Mouse (Mus musculus) A20 (cell line): ENCODE results near the gene Tha1.
"Not testable (repeated sequence)": the region's sequence is repeated elsewhere in the genome, so short reads cannot be mapped to it uniquely, and the experiment has no call there.

Source experiments
- DNase-seq: peaks from one replicate; pipeline ENCODE4 v3.0.0-alpha.2; 2011; ENCODE audit warnings: low read depth, low spot score

Gene Tha1

DNA sequence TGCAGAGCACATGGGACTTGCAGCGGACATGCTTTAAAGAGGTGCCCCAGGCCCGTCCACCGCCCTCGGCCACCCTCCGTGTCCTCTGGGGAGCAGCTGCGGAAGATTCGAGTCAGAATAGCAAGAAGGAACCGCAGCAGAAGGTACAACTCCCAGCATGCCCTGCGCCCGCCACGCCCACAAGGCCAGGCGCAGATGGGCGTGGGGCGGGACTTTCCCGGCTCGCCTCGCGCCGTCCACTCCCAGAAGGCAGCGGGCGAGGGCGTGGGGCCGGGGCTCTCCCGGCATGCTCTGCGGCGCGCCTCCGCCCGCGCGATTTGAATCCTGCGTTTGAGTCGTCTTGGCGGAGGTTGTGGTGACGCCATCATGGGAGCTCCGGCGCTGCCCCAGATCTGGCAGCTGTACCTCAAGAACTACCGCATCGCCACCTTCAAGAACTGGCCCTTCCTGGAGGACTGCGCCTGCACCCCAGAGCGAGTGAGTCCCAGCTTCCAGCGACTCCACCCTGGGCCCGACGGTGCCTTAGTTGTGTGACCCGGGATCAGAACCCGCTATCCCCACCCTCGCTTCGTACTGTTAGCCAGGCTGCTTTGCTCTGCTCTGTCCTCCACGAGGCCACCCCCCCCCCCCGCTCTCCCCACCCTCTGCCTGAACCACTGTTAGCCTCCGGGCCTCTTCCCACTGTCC is 24.2 kb downstream of the Tha1 start, which contains the start of gene Birc5:
Birc5 (plus strand) TSS at position 267 of the 687 bp plus-strand sequence.
- DNase-seq, result peak; percentile 98

GRCm38 (mm10) chr11:117848271-117848984 is 24.9 kb downstream of the Tha1 start:
- peak; percentile 77 for DNase-seq

- peak; percentile 23 for DNase-seq
Measured at GRCm38 (mm10) chr11:117847593-117848215, 25.6 kb downstream of the Tha1 start.

DNA sequence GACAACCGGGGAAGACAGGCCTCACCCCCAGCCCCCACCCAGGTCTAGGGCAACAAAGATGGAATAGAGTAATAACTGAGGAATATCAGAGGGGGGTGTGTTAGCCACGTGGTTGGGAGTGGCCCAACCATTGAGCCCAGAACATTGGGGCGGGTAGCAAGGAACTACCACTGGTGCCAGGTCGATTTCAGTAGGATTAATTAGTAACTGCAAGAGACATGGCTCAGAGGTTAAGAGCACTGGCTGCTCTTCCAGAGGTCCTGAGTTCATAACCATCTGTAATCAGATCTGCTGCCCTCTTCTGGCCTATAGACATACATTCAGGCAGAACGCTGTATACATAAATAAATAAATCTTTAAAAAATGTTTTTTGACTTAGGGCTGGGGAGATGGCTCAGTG is 26.6 kb downstream of the Tha1 start:
- DNase-seq, result peak; percentile 57

GRCm38 (mm10) chr11:117845651-117846050 is 27.6 kb downstream of the Tha1 start:
- DNase-seq, result no peak

DNA sequence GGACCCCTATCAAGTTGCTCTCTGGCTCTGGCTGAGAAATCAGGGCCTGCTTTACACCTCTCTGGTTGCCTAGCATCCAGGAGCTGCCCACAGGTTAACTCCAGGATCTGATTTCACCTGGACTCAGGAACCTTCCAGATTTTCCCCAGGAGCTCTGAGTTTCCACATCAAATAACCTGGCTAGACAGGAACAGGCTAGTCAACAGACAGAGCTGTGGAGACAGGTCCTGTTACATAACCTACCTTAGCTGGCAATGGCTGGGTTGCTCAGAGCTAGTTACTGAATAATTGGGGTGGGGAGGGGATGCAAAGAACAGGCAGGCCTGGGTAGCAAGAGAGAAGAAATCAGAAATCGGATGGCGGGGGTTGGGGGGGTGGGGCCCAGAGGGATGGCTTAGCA is 28.3 kb downstream of the Tha1 start:
- DNase-seq, result no peak

DNA sequence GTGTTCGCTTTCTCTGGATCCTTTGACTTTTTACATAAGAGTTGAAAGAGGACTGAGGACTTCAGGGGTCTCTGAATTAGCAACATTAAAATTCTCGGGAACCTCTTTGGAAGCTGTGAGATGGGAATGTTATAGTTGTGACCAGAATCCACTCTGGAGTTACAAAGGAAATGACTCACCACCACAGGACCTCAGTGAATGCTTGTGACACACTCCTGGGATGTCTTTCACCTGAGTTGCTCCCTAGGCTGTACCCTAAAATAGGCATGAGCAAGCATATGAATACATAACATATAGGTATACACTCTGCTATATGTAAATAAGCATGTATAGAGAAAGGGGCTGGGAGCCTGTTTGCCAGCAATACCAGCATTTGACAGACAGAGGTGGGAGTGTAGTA is 29.8 kb downstream of the Tha1 start:
- DNase-seq, result no peak

DNA sequence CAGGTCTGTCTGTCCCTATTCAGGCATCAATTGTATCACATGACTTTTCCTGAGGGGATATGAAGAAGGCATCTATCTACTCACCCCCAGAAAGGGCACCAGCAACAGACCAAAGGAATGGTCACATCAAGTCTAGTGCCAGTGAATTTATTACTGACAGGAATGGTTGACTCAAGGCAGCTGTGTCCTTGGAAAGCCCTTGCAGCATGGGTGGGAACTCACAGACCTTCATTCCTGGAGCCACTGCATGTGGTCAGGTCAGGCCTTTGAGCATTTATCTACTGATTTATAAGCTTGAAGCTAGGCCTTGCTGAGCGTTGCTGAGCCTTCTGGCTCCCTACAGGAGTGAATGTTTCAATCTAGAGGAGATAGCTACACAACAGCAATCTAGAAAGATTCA is 32.4 kb downstream of the Tha1 start:
- DNase-seq, result no peak

DNA sequence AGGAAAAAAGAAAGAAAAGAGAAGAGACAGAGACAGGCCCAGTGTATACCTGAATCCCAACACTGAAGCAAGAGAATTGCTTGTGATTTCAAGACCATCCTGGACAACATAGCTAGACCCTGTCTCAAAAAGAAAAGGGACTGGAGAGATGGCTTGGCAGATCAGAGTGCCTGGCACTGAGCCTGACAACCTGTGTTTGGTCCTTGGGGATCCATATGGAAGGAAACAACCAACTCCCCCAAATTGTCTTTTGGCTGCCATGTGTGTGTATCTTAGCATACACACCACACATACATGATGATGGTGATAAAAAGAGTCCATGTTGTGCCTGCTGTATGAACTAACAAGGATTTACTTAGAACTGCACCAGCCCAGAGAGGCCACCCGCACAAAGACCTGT is 34.3 kb downstream of the Tha1 start:
- DNase-seq, result no peak

GRCm38 (mm10) chr11:117838572-117838971 is 34.7 kb downstream of the Tha1 start:
- DNase-seq, result no peak

GRCm38 (mm10) chr11:117836306-117836705 is 37.0 kb downstream of the Tha1 start:
- no peak for DNase-seq

DNA sequence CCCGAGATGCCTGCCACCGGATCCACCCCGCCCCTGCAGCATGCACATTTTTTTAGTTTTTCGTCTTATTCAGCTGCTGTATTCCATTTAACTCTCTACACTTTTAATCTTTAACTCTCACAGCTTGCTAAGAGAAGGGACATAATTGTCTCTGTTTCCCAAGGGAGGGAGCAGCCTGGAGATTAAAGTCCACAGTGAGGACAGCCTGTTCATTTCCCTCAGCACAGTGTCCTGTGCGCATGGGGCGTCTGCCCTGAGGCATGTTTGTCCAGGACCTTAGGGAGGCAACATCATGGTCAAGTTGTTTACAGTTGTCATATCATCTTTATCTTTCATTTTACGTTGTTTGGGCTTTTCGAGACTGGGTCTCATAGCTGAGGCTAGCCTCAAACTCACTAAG is 39.2 kb downstream of the Tha1 start:
- no peak for DNase-seq

GRCm38 (mm10) chr11:117833509-117833908 is 39.8 kb downstream of the Tha1 start:
- DNase-seq, result not testable (repeated sequence)

GRCm38 (mm10) chr11:117832086-117832969 is 41.0 kb downstream of the Tha1 start:
- peak; percentile 98 for DNase-seq

GRCm38 (mm10) chr11:117830401-117830800 is 42.9 kb downstream of the Tha1 start:
- no peak for DNase-seq

GRCm38 (mm10) chr11:117829671-117830215 is 43.5 kb downstream of the Tha1 start:
- no peak for DNase-seq

GRCm38 (mm10) chr11:117828888-117829604 is 44.2 kb downstream of the Tha1 start:
- peak; percentile 56 for DNase-seq

DNA sequence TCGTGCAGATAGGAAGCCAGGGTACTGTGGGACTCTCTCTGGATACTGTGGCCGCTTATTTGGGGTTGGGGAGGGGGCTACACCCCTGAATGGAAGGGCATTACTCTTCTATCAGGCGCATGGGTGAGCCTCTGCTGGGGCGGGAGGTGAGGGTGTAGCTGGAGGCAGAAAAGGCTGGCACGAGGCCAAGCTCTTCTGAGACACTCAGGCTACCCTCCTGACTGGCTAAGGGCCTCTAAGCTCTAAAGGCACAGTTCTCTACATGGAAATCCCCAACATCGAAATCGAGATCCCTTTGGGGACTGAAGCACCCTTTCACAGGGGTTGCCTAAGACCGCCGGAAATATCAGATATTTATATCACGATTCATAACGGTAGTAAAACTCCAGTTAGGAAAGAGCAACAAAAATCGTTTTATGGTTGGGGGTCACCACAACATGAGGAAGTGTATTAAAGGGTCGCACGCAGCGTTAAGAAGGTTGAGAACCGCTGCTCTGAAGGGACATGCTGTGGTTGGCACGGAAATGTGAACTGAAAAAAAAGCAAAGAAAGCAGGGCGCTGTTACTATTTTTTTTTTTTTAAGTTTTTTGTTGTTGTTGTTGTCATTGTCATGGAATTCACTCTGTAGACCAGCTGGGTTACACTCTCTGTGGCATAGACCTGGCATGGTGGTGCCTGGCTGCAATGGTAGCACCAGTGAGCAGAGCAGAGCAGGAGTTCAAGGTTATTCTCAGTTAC is 45.0 kb downstream of the Tha1 start:
- peak; percentile 94 for DNase-seq

DNA sequence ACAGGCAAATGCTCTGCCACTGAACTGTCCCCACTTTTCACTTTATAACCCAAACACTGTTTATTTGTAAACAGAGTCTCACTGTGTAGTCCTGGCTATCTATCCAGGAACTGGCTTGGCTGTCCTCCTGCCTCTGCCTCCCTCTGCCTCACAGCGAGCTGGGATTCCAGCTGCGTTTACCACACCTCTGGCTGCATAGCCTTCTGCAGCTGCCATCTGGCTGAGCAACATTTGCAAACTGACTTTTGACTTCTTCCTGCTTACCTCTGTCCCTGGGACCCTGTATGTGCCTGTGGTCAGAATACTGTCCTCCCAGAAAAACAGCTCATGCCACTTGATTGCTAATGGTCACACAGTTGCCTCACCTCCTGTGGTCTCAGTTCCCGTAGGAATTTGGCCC is 45.9 kb downstream of the Tha1 start:
- peak; percentile 80 for DNase-seq

DNA sequence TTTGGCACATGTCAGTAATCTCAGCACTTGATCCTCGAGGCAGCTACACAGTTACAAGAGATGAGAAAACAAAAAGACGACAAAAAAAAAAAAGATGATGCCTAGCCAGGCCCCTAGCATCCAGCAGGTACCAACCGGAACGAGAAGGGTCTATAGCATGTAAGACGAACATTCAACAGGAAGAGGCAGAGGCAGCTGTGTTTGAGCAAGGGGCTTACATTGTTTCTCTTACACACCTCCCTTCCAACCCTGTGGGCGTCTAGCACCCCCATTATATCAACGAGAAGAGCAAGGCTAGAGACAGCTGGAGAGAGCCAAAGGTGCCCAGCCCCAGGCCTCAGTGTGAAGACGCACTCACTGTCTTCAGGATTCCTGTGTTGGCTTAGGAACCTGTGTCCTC is 46.4 kb downstream of the Tha1 start:
- DNase-seq, result peak; percentile 73
